Mouse (Mus musculus) cerebellum, adult 9-11 months (tissue): ENCODE data around the gene Gm13276.
"Not testable (repeated sequence)": the region's sequence is repeated elsewhere in the genome, so short reads cannot be mapped to it uniquely, and the experiment has no call there.

ENCODE experiments used
- DNase-seq: peaks from one replicate; pipeline ENCODE4 v3.0.0; 2022

Gm13276 gene

DNA sequence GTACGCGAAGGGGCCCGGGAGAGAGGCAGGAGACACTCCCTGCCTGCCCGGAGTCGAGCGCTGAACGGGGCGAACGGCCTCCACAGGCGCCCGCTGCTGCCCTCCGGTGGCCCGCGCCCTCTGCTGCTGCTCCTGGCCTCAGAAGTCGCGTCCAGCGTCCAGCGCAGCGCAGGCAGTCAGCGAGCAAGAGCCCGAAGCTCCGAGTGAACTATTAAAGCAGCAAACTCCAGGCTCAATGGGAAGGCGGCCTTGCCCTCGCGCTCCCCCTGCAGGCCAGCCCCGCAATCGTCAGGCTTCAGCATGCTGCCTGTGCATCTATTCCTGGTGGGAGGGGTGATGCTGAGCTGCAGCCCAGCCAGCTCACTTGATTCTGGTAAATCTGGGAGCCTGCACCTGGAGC lies at the start of gene Gm13276:
TSS of gene Gm13276 (plus strand) at position 301 of the 400 bp plus-strand sequence.
- DNase-seq, result not testable (repeated sequence)

DNA sequence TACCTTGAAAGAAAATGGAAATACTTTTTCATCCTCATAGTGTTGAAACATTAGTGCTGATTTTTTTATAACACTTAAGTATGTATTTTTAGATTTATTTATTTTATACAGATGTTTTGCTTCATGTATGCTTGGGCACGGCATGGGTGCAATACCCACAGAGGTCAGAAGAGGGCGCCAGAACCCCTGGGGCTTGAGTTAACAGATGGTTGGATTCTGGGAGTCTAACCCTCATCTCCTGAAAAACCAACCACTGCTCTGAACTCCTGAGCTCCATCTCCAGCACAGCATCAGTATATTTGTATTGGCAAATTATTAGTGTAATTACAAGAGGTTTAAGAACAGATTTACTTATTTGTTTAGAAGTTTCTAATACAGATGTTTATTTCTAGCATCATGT lies 47.0 kb upstream of the Gm13276 start:
- DNase-seq, result peak; percentile 25

DNA sequence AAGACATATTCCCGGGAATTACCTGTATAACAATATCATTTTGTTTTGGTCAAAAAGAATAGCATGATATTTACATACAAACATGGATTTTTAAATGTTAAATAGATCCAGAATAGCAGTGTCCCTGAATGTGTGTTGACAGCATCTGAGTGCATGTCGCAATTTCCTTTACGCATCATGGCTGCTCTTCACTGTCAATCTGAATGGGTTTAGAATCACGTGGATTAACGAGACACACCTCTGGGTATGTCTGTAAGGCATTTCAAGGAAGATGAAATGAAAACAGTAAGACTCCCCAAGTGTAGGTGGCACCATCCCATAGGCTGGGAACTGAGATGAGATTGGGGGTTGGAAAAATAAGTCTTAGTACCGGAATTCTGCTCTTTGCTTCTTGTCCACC lies 46.5 kb upstream of the Gm13276 start:
- no peak for DNase-seq

DNA sequence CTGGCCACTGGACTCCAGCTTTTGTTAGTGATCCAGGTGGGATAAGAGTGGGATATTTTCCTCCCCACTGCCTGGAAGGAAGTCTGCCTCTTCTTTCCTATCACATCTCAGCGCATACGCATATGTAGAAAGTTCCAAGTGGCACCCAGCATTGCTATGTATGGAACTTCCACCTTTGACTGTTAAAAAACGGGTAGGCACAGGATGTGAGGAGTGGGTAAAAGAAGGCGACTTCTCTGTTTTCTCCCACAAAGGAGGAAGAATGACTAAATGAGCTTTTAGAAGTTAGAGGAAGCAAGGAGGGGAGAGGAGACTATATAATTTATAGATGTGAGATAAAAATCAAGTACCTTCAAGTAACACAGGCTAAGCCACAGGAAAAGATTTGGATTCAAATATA lies 44.1 kb upstream of the Gm13276 start:
- DNase-seq, result no peak

DNA sequence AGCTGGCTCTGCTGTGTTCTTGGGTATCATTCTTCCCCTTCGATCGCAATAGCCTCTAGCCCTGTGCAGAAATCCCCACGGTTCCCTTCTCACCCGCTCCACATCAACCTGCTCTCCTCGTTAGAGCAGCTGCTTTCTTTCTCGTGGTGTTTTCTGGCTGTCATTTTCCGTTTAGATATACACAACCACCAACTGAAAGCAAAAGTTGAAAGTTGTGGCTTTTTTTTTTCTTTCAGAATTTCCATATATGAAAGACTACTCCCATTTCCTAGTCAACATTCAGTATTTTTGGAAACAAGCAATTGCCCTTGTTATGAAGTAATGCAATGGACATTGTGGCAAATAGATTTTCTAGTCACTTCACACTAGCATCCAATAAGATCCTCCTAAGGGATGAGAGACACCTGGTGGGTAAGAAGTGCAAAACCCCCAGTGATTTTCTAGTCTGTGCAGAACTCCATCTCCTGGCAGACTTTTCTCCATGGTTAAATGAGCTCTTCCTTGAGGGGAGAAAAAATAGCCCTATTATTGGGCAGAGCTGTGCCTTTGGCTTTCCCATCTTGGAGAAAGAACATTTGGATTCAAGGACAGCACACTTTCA lies 42.6 kb upstream of the Gm13276 start:
- no peak for DNase-seq

DNA sequence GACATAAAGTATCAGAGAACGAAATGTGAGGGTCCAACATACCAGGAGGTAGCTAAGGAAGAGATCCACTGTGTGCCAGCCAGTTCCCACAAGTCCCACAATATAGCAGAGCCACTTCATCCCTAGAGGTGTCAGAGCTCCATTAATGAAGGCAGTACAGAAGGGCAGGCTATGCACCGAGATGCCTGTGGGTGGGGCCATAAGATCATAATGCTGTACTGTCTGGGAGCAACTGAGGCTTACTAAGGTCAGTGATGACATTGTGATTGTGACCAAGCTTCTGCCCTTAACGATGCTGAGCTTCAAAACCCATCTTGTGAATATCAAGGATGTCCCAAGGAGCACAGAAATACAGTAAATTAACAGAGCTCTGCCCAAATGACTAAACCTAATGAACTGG lies 41.3 kb upstream of the Gm13276 start:
- no peak for DNase-seq

DNA sequence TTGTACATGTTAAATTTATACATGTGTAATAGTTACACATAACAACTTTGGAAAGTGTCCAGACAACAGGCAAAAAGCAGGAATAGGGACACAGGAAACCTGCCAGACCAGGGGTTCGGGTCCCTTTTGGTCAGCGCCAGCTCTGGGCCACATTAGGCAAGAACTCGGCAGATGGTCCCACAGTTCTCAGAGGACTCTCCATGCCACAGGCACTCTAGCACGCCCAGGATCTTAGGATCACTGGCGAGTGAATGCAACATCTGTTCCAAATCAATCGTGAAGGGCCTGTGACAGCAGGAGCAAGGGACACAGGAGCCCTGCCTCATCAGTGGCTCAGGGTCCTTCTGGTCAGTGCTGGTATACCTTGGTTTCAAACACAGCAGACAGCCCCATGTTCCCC lies 35.6 kb upstream of the Gm13276 start:
- DNase-seq, result no peak

DNA sequence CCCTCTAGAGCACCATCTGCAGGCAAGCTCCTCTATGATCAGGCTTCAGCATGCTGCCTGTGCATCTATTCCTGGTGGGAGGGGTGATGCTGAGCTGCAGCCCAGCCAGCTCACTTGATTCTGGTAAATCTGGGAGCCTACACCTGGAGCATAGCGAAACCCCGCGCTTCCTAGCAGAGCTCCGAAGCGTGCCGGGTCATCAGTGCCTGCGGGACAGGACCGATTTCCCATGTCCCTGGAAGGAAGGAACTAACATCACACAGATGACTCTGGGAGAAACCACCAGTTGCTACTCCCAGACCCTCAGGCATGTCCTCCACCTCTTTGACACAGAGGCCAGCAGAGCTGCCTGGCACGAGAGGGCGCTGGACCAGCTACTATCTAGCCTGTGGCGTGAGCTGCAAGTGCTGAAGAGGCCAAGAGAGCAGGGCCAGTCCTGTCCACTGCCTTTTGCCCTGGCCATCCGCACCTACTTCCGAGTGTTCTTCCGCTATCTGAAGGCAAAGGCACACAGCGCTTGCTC lies 30.6 kb upstream of the Gm13276 start, which contains the start of gene Gm13271:
TSS of gene Gm13271 (plus strand) at position 51 of the 523 bp plus-strand sequence.
- peak; percentile 92 for DNase-seq

DNA sequence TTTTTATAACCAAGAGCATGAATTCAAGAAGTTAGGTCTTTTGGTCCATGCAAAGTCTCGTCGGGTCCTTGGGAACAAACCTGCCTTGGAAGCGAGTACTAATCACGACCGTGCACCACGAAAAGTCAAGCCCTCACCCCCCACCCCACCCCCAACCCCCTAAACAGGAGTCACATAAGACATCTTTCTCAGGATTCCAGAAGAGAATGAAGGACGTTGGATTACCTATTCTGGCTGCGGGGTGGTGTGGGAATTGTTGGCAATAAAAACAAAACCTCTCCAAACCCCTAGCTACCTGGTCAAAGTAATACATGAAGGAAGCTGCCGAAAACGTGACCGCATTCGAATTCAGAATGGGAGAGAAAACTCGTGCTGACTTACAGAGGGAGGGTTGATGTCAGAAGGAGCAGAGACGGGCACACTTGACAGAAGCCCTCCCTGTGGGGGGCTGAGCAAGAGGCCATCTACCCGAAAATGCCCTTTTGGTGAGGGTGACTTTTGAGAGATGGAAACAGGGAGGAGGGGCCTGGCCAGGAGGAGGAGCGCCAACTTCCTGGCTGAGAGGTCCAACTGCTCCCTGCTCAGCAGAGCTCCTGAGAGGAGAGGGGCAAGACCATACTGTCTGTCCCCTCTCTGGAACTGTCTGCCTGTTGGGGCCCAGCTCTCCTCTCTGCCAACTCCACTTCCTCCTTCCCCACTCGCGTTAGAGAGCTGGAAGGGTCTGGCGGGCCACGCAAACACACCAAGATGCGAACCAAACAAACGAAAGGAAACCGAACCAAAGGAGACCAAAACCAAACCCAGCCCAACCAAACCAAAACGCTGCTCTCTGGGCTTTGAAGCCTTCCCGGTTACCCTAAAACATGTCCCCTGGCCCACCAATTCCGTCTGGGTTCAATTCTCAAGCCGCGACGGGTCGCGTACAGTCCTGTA lies 28.7 kb upstream of the Gm13276 start:
- peak; percentile 46 for DNase-seq

DNA sequence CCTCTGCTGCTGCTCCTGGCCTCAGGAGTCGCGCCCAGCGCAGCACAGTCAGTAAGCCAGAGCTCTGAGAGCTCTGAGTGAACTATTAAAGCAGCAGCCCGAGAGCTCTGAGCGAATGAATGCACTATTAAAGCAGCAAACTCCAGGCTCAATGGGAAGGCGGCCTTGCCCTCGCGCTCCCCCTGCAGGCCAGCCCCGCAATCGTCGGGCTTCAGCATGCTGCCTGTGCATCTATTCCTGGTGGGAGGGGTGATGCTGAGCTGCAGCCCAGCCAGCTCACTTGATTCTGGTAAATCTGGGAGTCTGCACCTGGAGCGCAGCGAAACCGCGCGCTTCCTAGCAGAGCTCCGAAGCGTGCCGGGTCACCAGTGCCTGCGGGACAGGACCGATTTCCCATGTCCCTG lies 27.9 kb upstream of the Gm13276 start:
- peak; percentile 96 for DNase-seq

DNA sequence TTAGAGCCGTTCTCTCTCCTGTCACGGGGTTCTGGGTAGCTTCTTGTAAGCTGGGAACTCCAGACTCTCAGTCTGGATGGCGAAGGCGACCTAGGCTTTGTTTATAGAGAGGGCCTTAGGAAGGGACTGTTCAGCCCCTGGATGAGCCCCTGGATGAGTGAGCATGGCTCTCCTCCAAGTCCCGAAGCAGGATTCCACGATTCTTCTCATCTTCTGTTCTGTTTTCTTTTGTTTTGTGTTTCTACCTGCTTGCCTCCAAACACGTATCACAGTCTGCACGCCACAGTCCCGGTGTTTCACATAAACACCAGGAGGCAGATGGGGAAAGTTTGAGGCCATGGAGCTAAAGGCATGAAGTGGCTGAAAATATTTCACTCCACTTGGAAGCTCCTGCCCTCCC lies 26.8 kb upstream of the Gm13276 start:
- peak; percentile 55 for DNase-seq

DNA sequence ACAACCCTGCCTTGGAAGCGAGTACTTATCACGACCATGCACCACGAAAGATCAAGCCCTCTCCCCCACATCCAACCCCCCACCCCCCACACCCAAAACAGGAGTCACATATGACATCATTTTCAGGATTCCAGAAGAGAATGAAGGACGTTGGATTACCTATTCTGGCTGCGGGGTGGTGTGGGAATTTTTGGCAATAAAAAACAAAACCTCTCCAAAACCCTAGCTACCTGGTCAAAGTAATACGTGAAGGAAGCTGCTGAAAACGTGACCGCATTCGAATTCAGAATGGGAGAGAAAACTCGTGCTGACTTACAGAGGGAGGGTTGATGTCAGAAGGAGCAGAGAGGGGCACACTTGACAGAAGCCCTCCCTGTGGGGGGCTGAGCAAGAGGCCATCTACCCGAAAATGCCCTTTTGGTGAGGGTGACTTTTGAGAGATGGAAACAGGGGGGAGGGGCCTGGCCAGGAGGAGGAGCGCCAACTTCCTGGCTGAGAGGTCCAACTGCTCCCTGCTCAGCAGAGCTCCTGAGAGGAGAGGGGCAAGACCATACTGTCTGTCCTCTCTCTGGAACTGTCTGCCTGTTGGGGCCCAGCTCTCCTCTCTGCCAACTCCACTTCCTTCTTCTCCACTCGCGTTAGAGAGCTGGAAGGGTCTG lies 25.8 kb upstream of the Gm13276 start, which contains the start of gene Gm13283:
TSS of gene Gm13283 (plus strand) at position 510 of the 659 bp plus-strand sequence.
- DNase-seq, result peak; percentile 81

DNA sequence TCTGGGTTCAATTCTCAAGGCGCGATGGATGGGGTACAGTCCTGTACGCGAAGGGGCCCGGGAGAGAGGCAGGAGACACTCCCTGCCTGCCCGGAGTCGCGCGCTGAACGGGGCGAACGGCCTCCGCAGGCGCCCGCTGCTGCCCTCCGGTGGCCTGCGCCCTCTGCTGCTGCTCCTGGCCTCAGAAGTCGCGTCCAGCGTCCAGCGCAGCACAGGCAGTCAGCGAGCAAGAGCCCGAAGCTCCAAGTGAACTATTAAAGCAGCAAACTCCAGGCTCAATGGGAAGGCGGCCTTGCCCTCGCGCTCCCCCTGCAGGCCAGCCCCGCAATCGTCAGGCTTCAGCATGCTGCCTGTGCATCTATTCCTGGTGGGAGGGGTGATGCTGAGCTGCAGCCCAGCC lies 25.1 kb upstream of the Gm13276 start:
- peak; percentile 80 for DNase-seq

DNA sequence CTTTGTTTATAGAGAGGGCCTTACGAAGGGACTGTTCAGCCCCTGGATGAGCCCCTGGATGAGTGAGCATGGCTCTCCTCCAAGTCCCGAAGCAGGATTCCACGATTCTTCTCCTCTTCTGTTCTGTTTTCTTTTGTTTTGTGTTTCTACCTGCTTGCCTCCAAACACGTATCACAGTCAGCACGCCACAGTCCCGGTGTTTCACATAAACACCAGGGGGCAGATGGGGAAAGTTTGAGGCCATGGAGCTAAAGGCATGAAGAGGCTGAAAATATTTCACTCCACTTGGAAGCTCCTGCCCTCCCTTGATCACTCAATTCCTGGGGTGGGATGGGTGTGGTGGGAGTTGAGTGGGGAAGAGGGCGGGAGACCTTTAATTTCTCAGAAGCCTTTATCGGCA lies 23.7 kb upstream of the Gm13276 start:
- DNase-seq, result peak; percentile 89

DNA sequence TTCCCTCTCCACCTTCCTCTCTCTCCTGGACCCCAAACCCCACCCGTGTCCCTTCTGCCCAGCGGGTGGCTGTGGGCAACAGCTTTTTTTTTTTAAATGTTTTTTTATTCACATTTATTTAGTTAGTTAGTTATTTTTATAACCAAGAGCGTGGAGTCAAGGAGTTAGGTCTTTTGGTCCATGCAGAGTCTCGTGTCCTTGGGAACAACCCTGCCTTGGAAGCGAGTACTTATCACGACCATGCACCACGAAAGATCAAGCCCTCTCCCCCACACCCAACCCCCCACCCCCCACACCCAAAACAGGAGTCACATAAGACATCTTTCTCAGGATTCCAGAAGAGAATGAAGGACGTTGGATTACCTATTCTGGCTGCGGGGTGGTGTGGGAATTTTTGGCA lies 23.2 kb upstream of the Gm13276 start:
- DNase-seq, result peak; percentile 58

DNA sequence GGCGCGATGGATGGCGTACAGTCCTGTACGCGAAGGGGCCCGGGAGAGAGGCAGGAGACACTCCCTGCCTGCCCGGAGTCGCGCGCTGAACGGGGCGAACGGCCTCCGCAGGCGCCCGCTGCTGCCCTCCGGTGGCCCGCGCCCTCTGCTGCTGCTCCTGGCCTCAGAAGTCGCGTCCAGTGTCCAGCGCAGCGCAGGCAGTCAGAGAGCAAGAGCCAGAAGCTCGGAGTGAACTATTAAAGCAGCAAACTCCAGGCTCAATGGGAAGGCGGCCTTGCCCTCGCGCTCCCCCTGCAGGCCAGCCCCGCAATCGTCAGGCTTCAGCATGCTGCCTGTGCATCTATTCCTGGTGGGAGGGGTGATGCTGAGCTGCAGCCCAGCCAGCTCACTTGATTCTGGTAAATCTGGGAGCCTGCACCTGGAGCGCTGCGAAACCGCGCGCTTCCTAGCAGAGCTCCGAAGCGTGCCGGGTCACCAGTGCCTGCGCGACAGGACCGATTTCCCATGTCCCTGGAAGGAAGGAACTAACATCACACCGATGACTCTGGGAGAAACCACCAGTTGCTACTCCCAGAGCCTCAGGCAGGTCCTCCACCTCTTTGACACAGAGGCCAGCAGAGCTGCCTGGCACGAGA lies 22.0 kb upstream of the Gm13276 start:
- peak; percentile 68 for DNase-seq

DNA sequence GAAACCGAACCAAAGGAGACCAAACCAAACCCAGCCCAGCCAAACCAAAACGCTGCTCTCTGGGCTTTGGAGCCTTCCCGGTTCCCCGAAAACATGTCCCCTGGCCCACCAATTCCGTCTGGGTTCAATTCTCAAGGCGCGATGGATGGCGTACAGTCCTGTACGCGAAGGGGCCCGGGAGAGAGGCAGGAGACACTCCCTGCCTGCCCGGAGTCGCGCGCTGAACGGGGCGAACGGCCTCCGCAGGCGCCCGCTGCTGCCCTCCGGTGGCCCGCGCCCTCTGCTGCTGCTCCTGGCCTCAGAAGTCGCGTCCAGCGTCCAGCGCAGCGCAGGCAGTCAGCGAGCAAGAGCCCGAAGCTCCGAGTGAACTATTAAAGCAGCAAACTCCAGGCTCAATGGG lies 12.0 kb upstream of the Gm13276 start, which contains the start of gene Gm13290:
TSS of gene Gm13290 (plus strand) at position 301 of the 400 bp plus-strand sequence.
- not testable (repeated sequence) for DNase-seq

DNA sequence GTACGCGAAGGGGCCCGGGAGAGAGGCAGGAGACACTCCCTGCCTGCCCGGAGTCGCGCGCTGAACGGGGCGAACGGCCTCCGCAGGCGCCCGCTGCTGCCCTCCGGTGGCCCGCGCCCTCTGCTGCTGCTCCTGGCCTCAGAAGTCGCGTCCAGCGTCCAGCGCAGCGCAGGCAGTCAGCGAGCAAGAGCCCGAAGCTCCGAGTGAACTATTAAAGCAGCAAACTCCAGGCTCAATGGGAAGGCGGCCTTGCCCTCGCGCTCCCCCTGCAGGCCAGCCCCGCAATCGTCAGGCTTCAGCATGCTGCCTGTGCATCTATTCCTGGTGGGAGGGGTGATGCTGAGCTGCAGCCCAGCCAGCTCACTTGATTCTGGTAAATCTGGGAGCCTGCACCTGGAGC lies 8.9 kb upstream of the Gm13276 start, which contains the start of gene Gm13289:
TSS of gene Gm13289 (plus strand) at position 301 of the 400 bp plus-strand sequence.
- DNase-seq, result not testable (repeated sequence)

DNA sequence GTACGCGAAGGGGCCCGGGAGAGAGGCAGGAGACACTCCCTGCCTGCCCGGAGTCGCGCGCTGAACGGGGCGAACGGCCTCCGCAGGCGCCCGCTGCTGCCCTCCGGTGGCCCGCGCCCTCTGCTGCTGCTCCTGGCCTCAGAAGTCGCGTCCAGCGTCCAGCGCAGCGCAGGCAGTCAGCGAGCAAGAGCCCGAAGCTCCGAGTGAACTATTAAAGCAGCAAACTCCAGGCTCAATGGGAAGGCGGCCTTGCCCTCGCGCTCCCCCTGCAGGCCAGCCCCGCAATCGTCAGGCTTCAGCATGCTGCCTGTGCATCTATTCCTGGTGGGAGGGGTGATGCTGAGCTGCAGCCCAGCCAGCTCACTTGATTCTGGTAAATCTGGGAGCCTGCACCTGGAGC lies 6.0 kb upstream of the Gm13276 start, which contains the start of gene Gm13272:
TSS of gene Gm13272 (plus strand) at position 301 of the 400 bp plus-strand sequence.
- not testable (repeated sequence) for DNase-seq

DNA sequence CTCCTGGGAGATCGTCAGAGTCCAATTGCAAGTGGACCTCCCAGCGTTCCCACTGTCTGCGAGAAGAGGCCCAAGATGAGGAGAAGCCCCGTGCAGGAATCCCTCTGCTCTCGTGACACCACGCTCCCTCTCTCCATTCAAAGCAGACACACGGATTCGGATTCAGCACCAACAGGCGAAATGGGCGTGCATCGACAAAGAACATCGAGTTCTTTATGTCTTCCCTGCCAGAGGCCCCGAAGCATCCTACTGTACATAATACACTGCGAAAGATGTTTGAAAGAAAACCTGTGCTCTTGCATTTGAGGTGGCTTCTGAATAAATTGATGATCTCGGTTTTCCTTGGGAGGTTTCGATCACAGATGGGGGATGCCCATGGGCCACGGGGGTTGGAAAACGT lies 5.2 kb upstream of the Gm13276 start:
- DNase-seq, result peak; percentile 44

DNA sequence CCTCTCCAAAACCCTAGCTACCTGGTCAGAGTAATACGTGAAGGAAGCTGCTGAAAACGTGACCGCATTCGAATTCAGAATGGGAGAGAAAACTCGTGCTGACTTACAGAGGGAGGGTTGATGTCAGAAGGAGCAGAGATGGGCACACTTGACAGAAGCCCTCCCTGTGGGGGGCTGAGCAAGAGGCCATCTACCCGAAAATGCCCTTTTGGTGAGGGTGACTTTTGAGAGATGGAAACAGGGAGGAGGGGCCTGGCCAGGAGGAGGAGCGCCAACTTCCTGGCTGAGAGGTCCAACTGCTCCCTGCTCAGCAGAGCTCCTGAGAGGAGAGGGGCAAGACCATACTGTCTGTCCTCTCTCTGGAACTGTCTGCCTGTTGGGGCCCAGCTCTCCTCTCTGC lies 3.7 kb upstream of the Gm13276 start, which contains the start of gene Ifnz:
TSS of gene Ifnz (plus strand) at position 301 of the 400 bp plus-strand sequence.
- not testable (repeated sequence) for DNase-seq

DNA sequence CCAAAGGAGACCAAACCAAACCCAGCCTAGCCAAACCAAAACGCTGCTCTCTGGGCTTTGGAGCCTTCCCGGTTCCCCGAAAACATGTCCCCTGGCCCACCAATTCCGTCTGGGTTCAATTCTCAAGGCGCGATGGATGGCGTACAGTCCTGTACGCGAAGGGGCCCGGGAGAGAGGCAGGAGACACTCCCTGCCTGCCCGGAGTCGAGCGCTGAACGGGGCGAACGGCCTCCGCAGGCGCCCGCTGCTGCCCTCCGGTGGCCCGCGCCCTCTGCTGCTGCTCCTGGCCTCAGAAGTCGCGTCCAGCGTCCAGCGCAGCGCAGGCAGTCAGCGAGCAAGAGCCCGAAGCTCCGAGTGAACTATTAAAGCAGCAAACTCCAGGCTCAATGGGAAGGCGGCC lies 3.2 kb upstream of the Gm13276 start:
- not testable (repeated sequence) for DNase-seq
